Mouse (Mus musculus) MEL (cell line): ENCODE measurements at regions not wholly inside any gene's neighbourhood (a gene's known extent, or its start where the extent isn't known, plus 50 kb on each side); places are given as distances from the start of the nearest gene placed in this dataset.

Source experiments
- DNase-seq: peaks from one replicate; pipeline ENCODE4 v3.0.0; 2011; ENCODE audit warnings: low read depth, low spot score
- H3K27ac ChIP-seq: 2 replicates; pipeline ENCODE4 v1.5.1; 2012; ENCODE audit warnings: low read depth, mild to moderate bottlenecking, control low read depth, low read length, moderate library complexity; ENCODE audit not compliant: control insufficient read depth
- H3K27me3 ChIP-seq, 2 experiments: fragments of 150-350 bp in 1 of 2; sonication (generic) in 1 of 2; 2 replicates each; pipeline ENCODE4 v1.6.1; 2012; ENCODE audit warnings: low read length in 2 of 2, mild to moderate bottlenecking in 2 of 2, improper control_type of control experiment in 1 of 2, moderate library complexity in 1 of 2; ENCODE audit not compliant: insufficient read depth in 2 of 2, control insufficient read depth in 1 of 2
- H3K36me3 ChIP-seq, 2 experiments: 2 replicates each; pipeline ENCODE4 v1.6.1; 2012 to 2014; ENCODE audit warnings: low read length in 2 of 2, improper control_type of control experiment in 1 of 2, inconsistent platforms in 1 of 2, mild to moderate bottlenecking in 1 of 2; ENCODE audit not compliant: insufficient read depth in 2 of 2, control insufficient read depth in 1 of 2
- H3K4me1 ChIP-seq, 2 experiments: fragments of 150-350 bp in 1 of 2; sonication (generic) in 1 of 2; 2 replicates each; pipeline ENCODE4 v1.6.1; 2012; ENCODE audit warnings: low read length in 2 of 2, improper control_type of control experiment in 1 of 2, mild to moderate bottlenecking in 1 of 2; ENCODE audit not compliant: insufficient read depth in 2 of 2, control insufficient read depth in 1 of 2
- H3K4me3 ChIP-seq, 2 experiments: fragments of 150-350 bp in 1 of 2; sonication (generic) in 1 of 2; 2 replicates each; pipeline ENCODE4 v1.5.1; 2012; ENCODE audit warnings: low read depth in 2 of 2, low read length in 2 of 2, mild to moderate bottlenecking in 2 of 2, moderate library complexity in 2 of 2, control low read depth in 1 of 2, improper control_type of control experiment in 1 of 2; ENCODE audit not compliant: control insufficient read depth in 1 of 2, insufficient read depth in 1 of 2
- H3K79me2 ChIP-seq: 2 replicates; pipeline ENCODE4 v1.6.1; 2012; ENCODE audit warnings: mild to moderate bottlenecking, low read length, moderate library complexity; ENCODE audit not compliant: control insufficient read depth, poor library complexity, insufficient read depth
- H3K9ac ChIP-seq: 2 replicates; pipeline ENCODE4 v1.6.1; 2012; ENCODE audit warnings: low read depth, mild to moderate bottlenecking, control low read depth, low read length, moderate library complexity; ENCODE audit not compliant: control insufficient read depth, poor library complexity, severe bottlenecking
- H3K9me3 ChIP-seq: fragments of 150-350 bp; sonication (generic); replicated peaks from 2 replicates; pipeline ENCODE4 v1.6.1; 2012; ENCODE audit warnings: mild to moderate bottlenecking, low read length, improper control_type of control experiment, moderate library complexity; ENCODE audit not compliant: insufficient read depth
- BHLHE40 ChIP-seq: IDR thresholded peaks from 2 replicates; pipeline ENCODE4 v1.6.1; 2012; ENCODE audit warnings: low read depth, mild to moderate bottlenecking, inconsistent platforms, low read length, improper control_type of control experiment, borderline replicate concordance
- CHD1 ChIP-seq: IDR thresholded peaks from 2 replicates; pipeline ENCODE4 v1.6.1; 2012; ENCODE audit warnings: low read depth, mild to moderate bottlenecking, inconsistent platforms, low read length, improper control_type of control experiment
- CHD2 ChIP-seq: IDR thresholded peaks from 2 replicates; pipeline ENCODE4 v1.6.1; 2011; ENCODE audit warnings: low read length, improper control_type of control experiment
- CTCF ChIP-seq, 3 experiments: IDR thresholded peaks in 2 of 3; conservative IDR thresholded peaks in 1 of 3; 2 replicates each; pipeline ENCODE4 v1.5.1; 2011 to 2012; ENCODE audit warnings: low read length in 3 of 3, low read depth in 2 of 3, mild to moderate bottlenecking in 2 of 3, improper control_type of control experiment in 1 of 3, inconsistent platforms in 1 of 3, mixed read lengths in 1 of 3, moderate library complexity in 1 of 3; ENCODE audit not compliant: control insufficient read depth in 1 of 3, insufficient read depth in 1 of 3, poor library complexity in 1 of 3, severe bottlenecking in 1 of 3
- EP300 ChIP-seq, 2 experiments: IDR thresholded peaks; 2 replicates each; pipeline ENCODE4 v1.6.1; 2011; ENCODE audit warnings: improper control_type of control experiment in 2 of 2, low read length in 2 of 2, low read depth in 1 of 2, mild to moderate bottlenecking in 1 of 2
- ETS1 ChIP-seq: IDR thresholded peaks from 2 replicates; pipeline ENCODE4 v1.6.1; 2012; ENCODE audit warnings: low read depth, mild to moderate bottlenecking, inconsistent platforms, low read length, improper control_type of control experiment, moderate library complexity
- GABPA ChIP-seq: IDR thresholded peaks from 2 replicates; pipeline ENCODE4 v1.6.1; 2012; ENCODE audit warnings: low read depth, mild to moderate bottlenecking, inconsistent platforms, low read length, improper control_type of control experiment, moderate library complexity
- HCFC1 ChIP-seq: IDR thresholded peaks from 2 replicates; pipeline ENCODE4 v1.6.1; 2012; ENCODE audit warnings: low read depth, mild to moderate bottlenecking, inconsistent platforms, low read length, improper control_type of control experiment, moderate library complexity
- JUND ChIP-seq: IDR thresholded peaks from 2 replicates; pipeline ENCODE4 v1.6.1; 2011; ENCODE audit warnings: low read depth, mild to moderate bottlenecking, improper control_type of control experiment, low read length
- MAX ChIP-seq: IDR thresholded peaks from 2 replicates; pipeline ENCODE4 v1.6.1; 2011; ENCODE audit warnings: low read length, improper control_type of control experiment
- MAZ ChIP-seq: IDR thresholded peaks from 2 replicates; pipeline ENCODE4 v1.6.1; 2012; ENCODE audit warnings: low read depth, mild to moderate bottlenecking, inconsistent platforms, low read length, improper control_type of control experiment
- MEF2A ChIP-seq: IDR thresholded peaks from 2 replicates; pipeline ENCODE4 v1.6.1; 2014; ENCODE audit warnings: low read depth, mild to moderate bottlenecking, inconsistent platforms, low read length, improper control_type of control experiment; ENCODE audit not compliant: poor library complexity, insufficient replicate concordance, severe bottlenecking; ENCODE audit errors: extremely low read depth
- MYB ChIP-seq: IDR thresholded peaks from 2 replicates; pipeline ENCODE4 v1.6.1; 2011; ENCODE audit warnings: mild to moderate bottlenecking, low read depth, low read length, improper control_type of control experiment
- MYC ChIP-seq: IDR thresholded peaks from 2 replicates; pipeline ENCODE4 v1.6.1; 2011; ENCODE audit warnings: low read depth, mild to moderate bottlenecking, low read length, improper control_type of control experiment, moderate library complexity
- NRF1 ChIP-seq: IDR thresholded peaks from 2 replicates; pipeline ENCODE4 v1.6.1; 2014; ENCODE audit warnings: low read depth, mild to moderate bottlenecking, inconsistent platforms, low read length, improper control_type of control experiment, moderate library complexity; ENCODE audit not compliant: poor library complexity, insufficient read depth, severe bottlenecking
- POLR2AphosphoS5 ChIP-seq: IDR thresholded peaks from 2 replicates; pipeline ENCODE4 v1.6.1; 2012; ENCODE audit warnings: low read depth, borderline replicate concordance, mild to moderate bottlenecking, inconsistent platforms, low read length, moderate library complexity, mixed read lengths
- RAD21 ChIP-seq: IDR thresholded peaks from 2 replicates; pipeline ENCODE4 v1.6.1; 2011; ENCODE audit warnings: mild to moderate bottlenecking, low read depth, low read length, improper control_type of control experiment
- RCOR1 ChIP-seq: IDR thresholded peaks from 2 replicates; pipeline ENCODE4 v1.6.1; 2012; ENCODE audit warnings: low read depth, mild to moderate bottlenecking, inconsistent platforms, low read length, improper control_type of control experiment
- SMC3 ChIP-seq: IDR thresholded peaks from 2 replicates; pipeline ENCODE4 v1.6.1; 2011; ENCODE audit warnings: low read depth, low read length, improper control_type of control experiment
- TAL1 ChIP-seq: IDR thresholded peaks from 2 replicates; pipeline ENCODE4 v1.6.1; 2012; ENCODE audit warnings: mild to moderate bottlenecking, inconsistent platforms, low read length, moderate library complexity, mixed read lengths
- UBTF ChIP-seq: IDR thresholded peaks from 2 replicates; pipeline ENCODE4 v1.6.1; 2012; ENCODE audit warnings: low read depth, mild to moderate bottlenecking, inconsistent platforms, low read length, improper control_type of control experiment, moderate library complexity, borderline replicate concordance; ENCODE audit not compliant: insufficient read depth
- USF1 ChIP-seq: IDR thresholded peaks from 2 replicates; pipeline ENCODE4 v1.6.1; 2014; ENCODE audit warnings: low read depth, mild to moderate bottlenecking, inconsistent platforms, low read length, improper control_type of control experiment, moderate library complexity
- ZC3H11A ChIP-seq: IDR thresholded peaks from 2 replicates; pipeline ENCODE4 v1.6.1; 2012; ENCODE audit warnings: low read depth, mild to moderate bottlenecking, inconsistent platforms, low read length, improper control_type of control experiment
- ZKSCAN1 ChIP-seq: IDR thresholded peaks from 2 replicates; pipeline ENCODE4 v1.6.1; 2012; ENCODE audit warnings: low read depth, mild to moderate bottlenecking, inconsistent platforms, low read length, improper control_type of control experiment, moderate library complexity
- ZMIZ1 ChIP-seq: IDR thresholded peaks from 2 replicates; pipeline ENCODE4 v1.6.1; 2012; ENCODE audit warnings: low read depth, mild to moderate bottlenecking, inconsistent platforms, low read length, improper control_type of control experiment, moderate library complexity
- ZNF384 ChIP-seq: IDR thresholded peaks from 2 replicates; pipeline ENCODE4 v1.6.1; 2012; ENCODE audit warnings: low read depth, mild to moderate bottlenecking, inconsistent platforms, low read length, improper control_type of control experiment

DNA sequence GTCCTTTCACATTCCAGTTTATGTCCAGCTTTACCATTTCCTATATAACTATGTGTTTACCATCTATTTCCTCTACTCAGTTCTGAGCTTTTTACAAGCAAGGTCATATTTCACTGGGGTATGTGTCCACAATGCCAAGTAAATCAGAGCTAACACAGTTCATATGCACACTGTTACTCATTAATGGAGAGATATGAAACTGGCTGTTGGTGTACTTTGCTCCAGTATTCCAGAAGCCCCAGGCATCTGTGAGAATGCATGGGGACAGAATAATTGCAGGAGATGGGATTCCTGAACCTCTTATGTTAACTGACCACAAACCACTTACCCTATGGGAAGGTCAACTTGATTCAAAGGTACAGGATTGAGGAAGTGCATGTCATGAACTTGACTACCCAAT lies 298.3 kb downstream of the Brinp2 start:
- H3K36me3 ChIP-seq: no peaks in the 10 kb centered on the region

DNA sequence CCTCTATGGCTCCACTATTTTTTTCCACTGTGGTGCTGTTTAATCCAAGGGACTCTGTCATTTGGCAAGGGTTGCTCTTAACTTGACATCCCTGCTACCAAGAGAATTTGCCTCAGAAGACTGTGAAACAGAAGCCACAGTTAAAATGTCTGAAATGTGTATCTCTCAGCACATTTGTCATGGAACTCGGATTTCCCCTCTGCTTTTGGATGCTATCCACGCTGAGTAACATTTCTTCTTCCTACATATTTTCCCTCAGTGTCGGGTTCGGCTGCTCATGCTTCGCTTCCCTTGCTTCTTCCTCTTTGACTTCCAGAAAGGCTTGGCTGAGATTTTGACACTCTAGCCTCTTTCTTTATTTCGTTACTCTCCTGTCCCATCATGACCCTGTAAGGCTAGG lies 294.1 kb downstream of the Brinp2 start:
- no peak for DNase-seq
- TF ChIP-seq ZMIZ1 (no peak), CTCF (IDR thresholded peaks at IDR 0.05 in 2 of 3, conservative IDR thresholded peaks at IDR 0.05 in 1 of 3; ENCODE audit: control insufficient read depth in 1 of 3, insufficient read depth in 1 of 3, low read depth in 2 of 3, low read length in 3 of 3, poor library complexity in 1 of 3, severe bottlenecking in 1 of 3) (no peak), ZNF384 (no peak), MAX (no peak), UBTF (no peak), ETS1 (no peak), EP300 (IDR thresholded peaks at IDR 0.05; ENCODE audit: low read depth in 1 of 2, low read length in 2 of 2) (no peak), RAD21 (no peak), RCOR1 (no peak), ZKSCAN1 (no peak)
- Histone ChIP-seq H3K4me1 (no peaks in the 10 kb centered on the region), H3K27me3 (no peaks in the 10 kb centered on the region), H3K79me2 (no peaks in the 10 kb centered on the region), H3K9ac (no peak overlapping the region), H3K4me3 (no peak overlapping the region), H3K9me3 (no peaks in the 10 kb centered on the region), H3K36me3 (no peaks in the 10 kb centered on the region), H3K27ac (no peak overlapping the region)

More for the DNA sequence above, 298.3 kb downstream of the Brinp2 start:
- H3K27me3 ChIP-seq: no peaks in the 10 kb centered on the region
- H3K79me2 ChIP-seq: no peaks in the 10 kb centered on the region
- no peak overlapping the region for H3K27ac ChIP-seq
- H3K9ac ChIP-seq: no peak overlapping the region
- H3K9me3 ChIP-seq: no peaks in the 10 kb centered on the region
- no peak for DNase-seq
- TF ChIP-seq MYC (no peak), GABPA (no peak), ZKSCAN1 (no peak), JUND (no peak), UBTF (no peak), HCFC1 (no peak), RAD21 (no peak), CTCF (IDR thresholded peaks at IDR 0.05 in 2 of 3, conservative IDR thresholded peaks at IDR 0.05 in 1 of 3; ENCODE audit: control insufficient read depth in 1 of 3, insufficient read depth in 1 of 3, low read depth in 2 of 3, low read length in 3 of 3, poor library complexity in 1 of 3, severe bottlenecking in 1 of 3) (no peak), BHLHE40 (no peak), TAL1 (no peak), MAZ (no peak), MEF2A (no peak), SMC3 (no peak), CHD1 (no peak), USF1 (no peak), ZC3H11A (no peak), MYB (no peak), POLR2AphosphoS5 (no peak), CHD2 (no peak), NRF1 (no peak)
- H3K4me1 ChIP-seq: no peaks in the 10 kb centered on the region
- H3K4me3 ChIP-seq: no peak overlapping the region
